Mouse (Mus musculus) liver, embryonic 14.5 days (tissue): ENCODE measurements around the gene Nsmce4a.

ENCODE experiments used
- CTCF ChIP-seq: IDR thresholded peaks from 2 replicates; pipeline ENCODE4 v1.5.1; 2016; ENCODE audit warnings: antibody characterized with exemption, low read depth, control low read depth
- EP300 ChIP-seq: IDR thresholded peaks from 2 replicates; pipeline ENCODE4 v1.6.1; 2016; ENCODE audit warnings: antibody characterized with exemption, low read depth

DNA sequence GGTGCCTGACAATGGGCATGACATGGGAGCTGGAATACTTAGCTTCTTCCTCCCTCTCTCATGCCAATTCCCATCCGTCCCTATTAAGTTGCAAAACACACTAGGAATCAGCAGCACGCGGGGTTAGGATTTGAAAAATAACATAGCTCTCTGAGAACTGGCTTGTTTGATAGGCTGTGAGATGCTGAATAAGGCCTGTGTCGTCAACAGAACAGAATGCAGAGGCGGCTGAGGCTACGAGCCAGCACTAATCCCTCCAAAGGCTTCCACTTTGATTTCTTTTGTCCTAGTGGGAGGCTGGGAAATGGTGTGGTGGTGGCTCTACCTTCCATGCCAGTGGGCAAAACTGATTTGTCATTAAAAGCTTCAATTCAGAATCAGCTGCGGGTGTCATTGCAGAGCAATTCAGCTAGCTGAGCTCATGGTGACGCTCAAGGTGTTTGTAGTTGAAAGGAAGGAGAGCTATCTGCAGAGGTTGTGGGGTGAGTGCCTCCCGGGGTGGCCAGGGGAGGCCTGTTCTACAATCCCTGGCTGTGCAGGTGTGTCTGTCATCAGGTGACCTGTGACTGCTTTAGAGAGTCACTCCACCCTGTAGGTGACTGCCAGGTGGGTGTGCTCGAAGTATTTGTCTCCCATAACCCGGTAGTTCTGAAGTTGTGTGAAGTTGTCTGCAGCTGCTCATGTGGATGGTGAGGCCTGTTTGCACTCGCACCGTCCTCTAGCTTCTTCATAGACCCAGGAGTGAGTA lies 17.3 kb upstream of the Nsmce4a start:
- no peak for TF ChIP-seq CTCF
- TF ChIP-seq EP300, result no peak
